ENCODE assay signal across 8 mouse cellular contexts in the genomic region with DNA sequence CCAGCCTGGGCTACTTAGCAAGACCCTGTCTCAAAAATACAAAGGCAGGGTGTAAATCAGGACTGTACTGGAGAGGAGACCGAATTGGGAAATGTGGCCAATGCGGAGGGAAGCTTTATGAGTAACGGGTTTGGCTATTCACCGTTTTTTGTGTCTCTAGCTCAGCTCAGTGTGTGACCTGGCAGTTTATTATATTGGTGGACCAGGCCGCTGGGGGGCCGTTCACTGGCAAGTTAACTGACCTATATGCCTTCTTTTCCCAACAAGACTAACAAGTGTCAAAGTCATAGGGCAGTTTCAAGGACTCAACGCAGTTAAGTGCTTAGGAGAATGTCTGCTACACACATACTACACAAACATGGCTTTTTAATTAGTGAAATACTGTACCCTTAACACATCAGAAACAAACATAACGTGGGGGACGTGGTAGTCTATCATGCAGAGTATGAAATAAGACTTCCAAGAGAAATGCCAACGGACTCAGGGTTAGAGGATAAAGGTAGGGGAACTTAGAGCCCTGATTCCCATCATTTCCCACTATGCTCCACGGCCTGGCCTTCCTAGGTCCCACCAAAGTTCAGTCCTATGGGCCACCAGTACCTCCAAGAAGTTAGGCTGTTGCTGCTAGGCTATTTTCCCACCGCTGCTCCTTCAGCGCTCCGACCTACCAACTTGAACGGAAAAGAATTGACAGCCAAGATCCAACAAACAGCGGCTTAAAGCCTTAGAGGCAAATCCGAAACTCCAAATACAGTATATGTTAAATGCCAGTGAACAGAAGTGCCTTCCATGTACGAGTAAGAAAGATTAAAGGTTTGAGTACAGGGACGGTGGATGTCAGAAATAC. TPM values are rescaled to one million over a fixed set of nuclear protein-coding genes. Genes with fewer than 3 reads are reported as not detected.
DNase-seq lines count a peak whose midpoint lies in the region; ATAC-seq and TF ChIP-seq lines count a peak whose summit lies in the region.

No protein-coding gene starts in this region.

- H3K4me1 ChIP-seq in liver, adult 2 months (ENCODE audit: control insufficient read depth, insufficient read depth, low read length), result peaks cover 5% of the 10 kb centered on the region
- H3K4me1 ChIP-seq in embryonic facial prominence, embryonic 11.5 days (ENCODE audit: control insufficient read depth, insufficient read depth, low read length), result no peaks in the 10 kb centered on the region
- peaks cover 8% of the 10 kb centered on the region for H3K4me1 ChIP-seq in intestine, embryonic 15.5 days (replicated peaks)
- H3K4me1 ChIP-seq in neural tube, embryonic 12.5 days, result peaks cover 16% of the 10 kb centered on the region

- H3K27ac ChIP-seq in liver, adult 2 months (replicated peaks; ENCODE audit: insufficient read depth, low read depth, low read length), result peak overlapping the region; percentile 100
- H3K27ac ChIP-seq in embryonic facial prominence, embryonic 11.5 days (replicated peaks; ENCODE audit: low read depth, low read length), result no peak overlapping the region
- H3K27ac ChIP-seq in intestine, embryonic 15.5 days, result peak overlapping the region; percentile 97
- 0 out of 2 replicates have a peak overlapping the region, but pooled peaks have one; percentile 97 for H3K27ac ChIP-seq in neural tube, embryonic 12.5 days

- no peak for DNase-seq in liver, adult 2 months (ENCODE audit: extremely low read depth, low read depth, low spot score)
- DNase-seq in liver (no peak), MN1 (ENCODE audit: low spot score) (no peak)
- DNase-seq in embryonic facial prominence, embryonic 11.5 days (ENCODE audit: low spot score), result no peak
- no peak for DNase-seq in layer of hippocampus, postnatal 10 days (ENCODE audit: low spot score in 2 of 2)
- DNase-seq in lung, postnatal 36 days, result no peak

- ATAC-seq in embryonic facial prominence, embryonic 11.5 days (replicated peaks; ENCODE audit: insufficient number of reproducible peaks, low FRiP score, low TSS enrichment, low read depth), result no peak
- ATAC-seq in intestine, embryonic 15.5 days, result no peak
- no peak for ATAC-seq in neural tube, embryonic 12.5 days (ENCODE audit: low FRiP score, low read depth)

- H3K79me2 ChIP-seq in liver, adult 2 months (ENCODE audit: control insufficient read depth, insufficient read depth, low read length), result peaks cover 9% of the 10 kb centered on the region; the same call in 1 of the 2 replicates

- H3K9ac ChIP-seq in liver, adult 2 months (ENCODE audit: low read depth, low read length), result peak overlapping the region; percentile 99
- peak overlapping the region; percentile 99 for H3K9ac ChIP-seq in embryonic facial prominence, embryonic 11.5 days (replicated peaks; ENCODE audit: low read length)
- H3K9ac ChIP-seq in intestine, embryonic 15.5 days, result peak overlapping the region; percentile 91
- H3K9ac ChIP-seq in neural tube, embryonic 12.5 days, result peak overlapping the region; percentile 99

- H3K36me3 ChIP-seq in liver, adult 2 months (ENCODE audit: control insufficient read depth, insufficient read depth, low read length), result peaks cover 15% of the 10 kb centered on the region
- peaks cover 6% of the 10 kb centered on the region for H3K36me3 ChIP-seq in embryonic facial prominence, embryonic 11.5 days (replicated peaks; ENCODE audit: control insufficient read depth, insufficient read depth, low read depth, low read length)
- H3K36me3 ChIP-seq in intestine, embryonic 15.5 days, result 0 out of 2 replicates have a peak, but pooled peaks cover 8% of the 10 kb centered on the region
- H3K36me3 ChIP-seq in neural tube, embryonic 12.5 days, result peaks cover 17% of the 10 kb centered on the region

- H3K4me3 ChIP-seq in liver, adult 2 months (ENCODE audit: insufficient read depth, low read depth, low read length), result peak overlapping the region; percentile 96
- peak overlapping the region; percentile 100 for H3K4me3 ChIP-seq in embryonic facial prominence, embryonic 11.5 days (ENCODE audit: low read depth, low read length)
- H3K4me3 ChIP-seq in intestine, embryonic 15.5 days (replicated peaks), result peak overlapping the region; percentile 97
- H3K4me3 ChIP-seq in neural tube, embryonic 12.5 days, result peak overlapping the region; percentile 100

- WGBS in liver, adult 2 months, result 28% methylated on average over 19 of the region's 19 CpGs
- WGBS in embryonic facial prominence, embryonic 11.5 days, result 46% methylated on average over 19 of the region's 19 CpGs
- WGBS in intestine, embryonic 15.5 days, result 39% methylated on average over 19 of the region's 19 CpGs
- 45% methylated on average over 19 of the region's 19 CpGs for WGBS in neural tube, embryonic 12.5 days

- TF ChIP-seq POLR2A in liver, adult 2 months (IDR thresholded peaks at IDR 0.05; ENCODE audit: extremely low read depth, insufficient read depth, low read length), result no peak

- no peaks in the 10 kb centered on the region for H3K27me3 ChIP-seq in liver, adult 2 months (ENCODE audit: control insufficient read depth, insufficient read depth, low read length)
- no peaks in the 10 kb centered on the region for H3K27me3 ChIP-seq in embryonic facial prominence, embryonic 11.5 days (ENCODE audit: control insufficient read depth, insufficient read depth, low read length)
- no peaks in the 10 kb centered on the region for H3K27me3 ChIP-seq in intestine, embryonic 15.5 days (replicated peaks)
- no peaks in the 10 kb centered on the region for H3K27me3 ChIP-seq in neural tube, embryonic 12.5 days (replicated peaks)

- TF ChIP-seq CTCF in liver, adult 2 months (IDR thresholded peaks at IDR 0.05; ENCODE audit: low read depth, low read length), result no peak

- no peaks in the 10 kb centered on the region for H3K9me3 ChIP-seq in embryonic facial prominence, embryonic 11.5 days (replicated peaks; ENCODE audit: control insufficient read depth, low read length)
- no peaks in the 10 kb centered on the region for H3K9me3 ChIP-seq in intestine, embryonic 15.5 days
- H3K9me3 ChIP-seq in neural tube, embryonic 12.5 days, result no peaks in the 10 kb centered on the region

- H3K4me2 ChIP-seq in embryonic facial prominence, embryonic 11.5 days (ENCODE audit: low read depth, low read length), result peak overlapping the region; percentile 66
- H3K4me2 ChIP-seq in intestine, embryonic 15.5 days (replicated peaks), result peak overlapping the region; percentile 74
- peak overlapping the region; percentile 81 for H3K4me2 ChIP-seq in neural tube, embryonic 12.5 days (replicated peaks)

RNA-seq across cellular contexts. Expression of gene Bzw1, which starts 1.1 kb away (rescaled TPM):
- total RNA-seq in liver, adult 2 months (2014; rRNA removed), result 94.4 and 103 TPM in 2 replicates
- 16.1 and 17.7 TPM in 2 replicates for polyA plus RNA-seq in liver, adult 2 months (2012; rRNA removed)
- polyA plus RNA-seq in embryonic facial prominence, embryonic 11.5 days (2014; fragmentation: Nextera tagmentation; extraction: Ambion mirVana), result 523 and 595 TPM in 2 replicates
- polyA plus RNA-seq in intestine, embryonic 15.5 days (2015; fragmentation: Nextera tagmentation; extraction: Ambion mirVana), result 294 and 358 TPM in 2 replicates
- polyA plus RNA-seq in neural tube, embryonic 12.5 days (2016; fragmentation: Nextera tagmentation; extraction: Ambion mirVana), result 422 and 442 TPM in 2 replicates
- 100 to 1,000 TPM; 229 to 234 TPM for total RNA-seq in layer of hippocampus, postnatal 10 days (2021)

RNA-seq across cellular contexts. Expression of gene Clk1, which starts 32.2 kb away (rescaled TPM):
- total RNA-seq in liver, adult 2 months (2014; rRNA removed), result 128 and 163 TPM in 2 replicates
- polyA plus RNA-seq in liver, adult 2 months (2012; rRNA removed), result 16.7 and 23.0 TPM in 2 replicates
- 182 and 195 TPM in 2 replicates for polyA plus RNA-seq in embryonic facial prominence, embryonic 11.5 days (2014; fragmentation: Nextera tagmentation; extraction: Ambion mirVana)
- 153 and 157 TPM in 2 replicates for polyA plus RNA-seq in intestine, embryonic 15.5 days (2015; fragmentation: Nextera tagmentation; extraction: Ambion mirVana)
- 164 and 177 TPM in 2 replicates for polyA plus RNA-seq in neural tube, embryonic 12.5 days (2016; fragmentation: Nextera tagmentation; extraction: Ambion mirVana)
- 100 to 1,000 TPM; 138 to 144 TPM for total RNA-seq in layer of hippocampus, postnatal 10 days (2021)

RNA-seq across cellular contexts. Expression of gene Nif3l1, which starts 53.3 kb away (rescaled TPM):
- total RNA-seq in liver, adult 2 months (2014; rRNA removed), result 9.4 and 10.5 TPM in 2 replicates
- polyA plus RNA-seq in liver, adult 2 months (2012; rRNA removed), result 11.4 and 11.9 TPM in 2 replicates
- 69.1 and 69.4 TPM in 2 replicates for polyA plus RNA-seq in embryonic facial prominence, embryonic 11.5 days (2014; fragmentation: Nextera tagmentation; extraction: Ambion mirVana)
- polyA plus RNA-seq in intestine, embryonic 15.5 days (2015; fragmentation: Nextera tagmentation; extraction: Ambion mirVana), result 38.0 and 43.4 TPM in 2 replicates
- polyA plus RNA-seq in neural tube, embryonic 12.5 days (2016; fragmentation: Nextera tagmentation; extraction: Ambion mirVana), result 58.2 and 60.4 TPM in 2 replicates
- 10 to 100 TPM; 20.2 to 21.5 TPM for total RNA-seq in layer of hippocampus, postnatal 10 days (2021)

RNA-seq across cellular contexts. Expression of gene Ppil3, which starts 53.6 kb away (rescaled TPM):
- 21.5 and 32.6 TPM in 2 replicates for total RNA-seq in liver, adult 2 months (2014; rRNA removed)
- 13.6 and 14.2 TPM in 2 replicates for polyA plus RNA-seq in liver, adult 2 months (2012; rRNA removed)
- 60.8 and 66.6 TPM in 2 replicates for polyA plus RNA-seq in embryonic facial prominence, embryonic 11.5 days (2014; fragmentation: Nextera tagmentation; extraction: Ambion mirVana)
- polyA plus RNA-seq in intestine, embryonic 15.5 days (2015; fragmentation: Nextera tagmentation; extraction: Ambion mirVana), result 46.0 and 49.6 TPM in 2 replicates
- polyA plus RNA-seq in neural tube, embryonic 12.5 days (2016; fragmentation: Nextera tagmentation; extraction: Ambion mirVana), result 45.4 and 50.9 TPM in 2 replicates
- total RNA-seq in layer of hippocampus, postnatal 10 days (2021), result 10 to 100 TPM; 30.1 to 33.0 TPM

Comparison
In these comparisons a context has a peak if more than half of its experiments do, and no peak if none do; other contexts are left out.
1. RNA of gene Bzw1, which starts 1.1 kb away (polyA plus RNA-seq): 523 to 595 TPM in embryonic facial prominence, embryonic 11.5 days, 422 to 442 TPM in neural tube, embryonic 12.5 days and 294 to 358 TPM in intestine, embryonic 15.5 days; 16.1 to 17.7 TPM in liver, adult 2 months; every median in the first group is over 10 times any median in the second.
2. Peak in every context shown above with its lines, with median percentiles within 50 percentile points of each other: H3K4me3 ChIP-seq, H3K9ac ChIP-seq and H3K4me2 ChIP-seq.